Mouse (Mus musculus) hindbrain, embryonic 16.5 days (tissue): Measurements from ENCODE around the gene Ckb. TPM values are rescaled to one million over a fixed set of nuclear protein-coding genes. Genes with fewer than 3 reads are reported as not detected.
"Not testable (repeated sequence)": the region's sequence is repeated elsewhere in the genome, so short reads cannot be mapped to it uniquely, and the experiment has no call there.

Experiments
- ATAC-seq: fragments of 200-750 bp; cut with Nextera tagmentation; 2 replicates; pipeline ENCODE4 v1.8.0; 2017; ENCODE audit warnings: moderate TSS enrichment, moderate library complexity
- H3K27ac ChIP-seq: fragments of 300-500 bp; sonication (generic); 2 replicates; pipeline ENCODE4 v1.5.1; 2014; ENCODE audit warnings: low read depth, mild to moderate bottlenecking, control low read depth, low read length, moderate library complexity
- H3K27me3 ChIP-seq: fragments of 300-500 bp; sonication (generic); replicated peaks from 2 replicates; pipeline ENCODE4 v1.6.1; 2014; ENCODE audit warnings: low read length; ENCODE audit not compliant: control insufficient read depth, insufficient read depth
- H3K36me3 ChIP-seq: fragments of 300-500 bp; sonication (generic); 2 replicates; pipeline ENCODE4 v1.6.1; 2014; ENCODE audit warnings: mild to moderate bottlenecking, low read length, moderate library complexity, mixed read lengths; ENCODE audit not compliant: control insufficient read depth, insufficient read depth
- H3K4me1 ChIP-seq: fragments of 300-500 bp; sonication (generic); 2 replicates; pipeline ENCODE4 v1.6.1; 2014; ENCODE audit warnings: low read depth, low read length; ENCODE audit not compliant: control insufficient read depth, insufficient read depth
- H3K4me2 ChIP-seq: fragments of 300-500 bp; sonication (generic); 2 replicates; pipeline ENCODE4 v1.6.1; 2014; ENCODE audit warnings: mild to moderate bottlenecking, low read length, control low read depth, moderate library complexity
- H3K4me3 ChIP-seq: fragments of 300-500 bp; sonication (generic); 2 replicates; pipeline ENCODE4 v1.5.1; 2014; ENCODE audit warnings: mild to moderate bottlenecking, low read length, control low read depth, moderate library complexity
- H3K9ac ChIP-seq: fragments of 300-500 bp; sonication (generic); 2 replicates; pipeline ENCODE4 v1.6.1; 2014; ENCODE audit warnings: low read depth, mild to moderate bottlenecking, control low read depth, low read length, moderate library complexity
- H3K9me3 ChIP-seq: fragments of 300-500 bp; sonication (generic); 2 replicates; pipeline ENCODE4 v1.6.1; 2014; ENCODE audit warnings: mild to moderate bottlenecking, low read length, moderate library complexity; ENCODE audit not compliant: control insufficient read depth
- WGBS: fragments of 180-500 bp; shearing (Covaris S2); extraction: QIAGEN DNeasy Blood & Tissue Kit; methylation state at CpG from one replicate; pipeline ENCODE4 v1.1.7; 2014; 5-methylcytosine and 5-hydroxymethylcytosine counted together
- polyA plus RNA-seq: library from polyadenylated mRNA; unstranded; fragments of >200 nt; fragmentation: Nextera tagmentation; extraction: Ambion mirVana; gene quantifications from 2 replicates; pipeline ENCODE4 v1.2.1, GENCODE M21; 2015

Gene Ckb
- polyA plus RNA-seq, 1 experiment from 2014 or later = 2,238 TPM

- Histone ChIP-seq H3K27me3 (no peaks in the 10 kb centered on the region), H3K36me3 (no peaks in the 10 kb centered on the region), H3K4me1 (peaks cover 29% of the 10 kb centered on the region), H3K4me2 (peak overlapping the region; percentile 92), H3K27ac (peak overlapping the region; percentile 88), H3K9me3 (no peaks in the 10 kb centered on the region), H3K9ac (peak overlapping the region; percentile 98), H3K4me3 (peak overlapping the region; percentile 91)
- 2% methylated on average over 8 of the region's 8 CpGs for WGBS
- peak; percentile 37 for ATAC-seq
These were observed 3.7 kb downstream of the Ckb start for GRCm38 (mm10) chr12:111668457-111668912.

GRCm38 (mm10) chr12:111667421-111667820, 4.7 kb downstream of the Ckb start:
- Histone ChIP-seq H3K4me1 (peaks cover 23% of the 10 kb centered on the region), H3K4me3 (no peak overlapping the region)
- 84% methylated on average over 5 of the region's 5 CpGs for WGBS

GRCm38 (mm10) chr12:111666380-111666779, 5.8 kb downstream of the Ckb start:
- Histone ChIP-seq H3K9me3 (no peaks in the 10 kb centered on the region), H3K4me1 (peaks cover 23% of the 10 kb centered on the region), H3K27me3 (no peaks in the 10 kb centered on the region), H3K4me2 (no peak overlapping the region), H3K27ac (no peak overlapping the region), H3K9ac (no peak overlapping the region), H3K36me3 (no peaks in the 10 kb centered on the region), H3K4me3 (no peak overlapping the region)
- no peak for ATAC-seq
- WGBS = 73% methylated on average over 13 of the region's 13 CpGs

More at GRCm38 (mm10) chr12:111667421-111667820, 4.7 kb downstream of the Ckb start:
- H3K9ac ChIP-seq = no peak overlapping the region
- H3K9me3 ChIP-seq = no peaks in the 10 kb centered on the region
- H3K27ac ChIP-seq = no peak overlapping the region
- no peaks in the 10 kb centered on the region for H3K27me3 ChIP-seq
- no peak overlapping the region for H3K4me2 ChIP-seq
- no peaks in the 10 kb centered on the region for H3K36me3 ChIP-seq
- ATAC-seq = no peak

- ATAC-seq = no peak
These were observed 6.9 kb downstream of the Ckb start for GRCm38 (mm10) chr12:111665041-111665880.

GRCm38 (mm10) chr12:111664144-111664634, 7.9 kb downstream of the Ckb start:
- peaks cover 12% of the 10 kb centered on the region for H3K4me1 ChIP-seq
- H3K27me3 ChIP-seq = no peaks in the 10 kb centered on the region
- H3K27ac ChIP-seq = no peak overlapping the region
- H3K36me3 ChIP-seq = no peaks in the 10 kb centered on the region; the same call in 1 of the 2 replicates
- no peak overlapping the region for H3K4me3 ChIP-seq
- H3K9ac ChIP-seq = no peak overlapping the region
- no peak overlapping the region for H3K4me2 ChIP-seq
- no peaks in the 10 kb centered on the region for H3K9me3 ChIP-seq
- 63% methylated on average over 6 of the region's 6 CpGs for WGBS
- no peak for ATAC-seq

More at GRCm38 (mm10) chr12:111665041-111665880, 6.9 kb downstream of the Ckb start:
- no peak overlapping the region for H3K27ac ChIP-seq
- no peak overlapping the region for H3K4me3 ChIP-seq
- no peak overlapping the region for H3K4me2 ChIP-seq
- H3K27me3 ChIP-seq = no peaks in the 10 kb centered on the region
- H3K9ac ChIP-seq = no peak overlapping the region
- 79% methylated on average over 13 of the region's 13 CpGs for WGBS
- peaks cover 23% of the 10 kb centered on the region for H3K4me1 ChIP-seq
- no peaks in the 10 kb centered on the region for H3K9me3 ChIP-seq
- H3K36me3 ChIP-seq = no peaks in the 10 kb centered on the region

- peaks cover 5% of the 10 kb centered on the region for H3K4me1 ChIP-seq
- no peak overlapping the region for H3K9ac ChIP-seq
- H3K4me3 ChIP-seq = no peak overlapping the region
- WGBS = 73% methylated on average over 17 of the region's 17 CpGs
- H3K4me2 ChIP-seq = no peak overlapping the region
- H3K9me3 ChIP-seq = no peaks in the 10 kb centered on the region
- no peak for ATAC-seq
- no peaks in the 10 kb centered on the region; the same call in 1 of the 2 replicates for H3K36me3 ChIP-seq
- H3K27me3 ChIP-seq = no peaks in the 10 kb centered on the region
- H3K27ac ChIP-seq = no peak overlapping the region
These were observed 8.7 kb downstream of the Ckb start for GRCm38 (mm10) chr12:111663228-111664143.

GRCm38 (mm10) chr12:111661554-111661953, 10.6 kb downstream of the Ckb start:
- H3K4me2 ChIP-seq, H3K27me3 ChIP-seq, H3K27ac ChIP-seq, ATAC-seq, H3K36me3 ChIP-seq, H3K4me1 ChIP-seq, H3K4me3 ChIP-seq, H3K9ac ChIP-seq, H3K9me3 ChIP-seq: not testable (repeated sequence)
- 97% methylated on average over 11 of the region's 11 CpGs for WGBS

- Histone ChIP-seq H3K4me1 (no peaks in the 10 kb centered on the region), H3K9ac (no peak overlapping the region), H3K27ac (no peak overlapping the region), H3K36me3 (peaks cover 14% of the 10 kb centered on the region), H3K4me2 (no peak overlapping the region), H3K9me3 (no peaks in the 10 kb centered on the region), H3K4me3 (no peak overlapping the region), H3K27me3 (no peaks in the 10 kb centered on the region)
- WGBS = 90% methylated on average over 1 of the region's 1 CpGs
- no peak for ATAC-seq
These were observed 11.5 kb downstream of the Ckb start for GRCm38 (mm10) chr12:111660628-111661027.

GRCm38 (mm10) chr12:111659331-111659730, 12.8 kb downstream of the Ckb start:
- H3K9me3 ChIP-seq = no peaks in the 10 kb centered on the region
- H3K36me3 ChIP-seq = peaks cover 19% of the 10 kb centered on the region
- H3K27me3 ChIP-seq = no peaks in the 10 kb centered on the region
- no peak overlapping the region for H3K4me3 ChIP-seq
- H3K27ac ChIP-seq = no peak overlapping the region
- no peak for ATAC-seq
- no peak overlapping the region for H3K9ac ChIP-seq
- 94% methylated on average over 4 of the region's 4 CpGs for WGBS
- H3K4me2 ChIP-seq = no peak overlapping the region
- H3K4me1 ChIP-seq = no peaks in the 10 kb centered on the region
